Mouse (Mus musculus) midbrain, embryonic 16.5 days (tissue): ENCODE measurements at regions not wholly inside any gene's neighbourhood (a gene's known extent, or its start where the extent isn't known, plus 50 kb on each side); places are given as distances from the start of the nearest gene placed in this dataset.

ENCODE experiments used
- ATAC-seq: fragments of 200-750 bp; cut with Nextera tagmentation; 2 replicates; pipeline ENCODE4 v1.8.0; 2017; ENCODE audit warnings: moderate TSS enrichment
- H3K27ac ChIP-seq: fragments of 300-500 bp; sonication (generic); 2 replicates; pipeline ENCODE4 v1.5.1; 2014; ENCODE audit warnings: mild to moderate bottlenecking, low read length, mixed read lengths
- H3K27me3 ChIP-seq: fragments of 300-500 bp; sonication (generic); 2 replicates; pipeline ENCODE4 v1.6.1; 2014; ENCODE audit warnings: low read depth, low read length, mixed read lengths; ENCODE audit not compliant: control insufficient read depth, insufficient read depth
- H3K36me3 ChIP-seq: fragments of 300-500 bp; sonication (generic); 2 replicates; pipeline ENCODE4 v1.6.1; 2014; ENCODE audit warnings: mild to moderate bottlenecking, low read length, moderate library complexity, mixed read lengths; ENCODE audit not compliant: control insufficient read depth, insufficient read depth
- H3K4me1 ChIP-seq: fragments of 300-500 bp; sonication (generic); 2 replicates; pipeline ENCODE4 v1.6.1; 2014; ENCODE audit warnings: mild to moderate bottlenecking, low read length, mixed read lengths; ENCODE audit not compliant: control insufficient read depth, insufficient read depth
- H3K4me2 ChIP-seq: fragments of 300-500 bp; sonication (generic); 2 replicates; pipeline ENCODE4 v1.6.1; 2014; ENCODE audit warnings: mild to moderate bottlenecking, low read length, mixed read lengths
- H3K4me3 ChIP-seq: fragments of 300-500 bp; sonication (generic); 2 replicates; pipeline ENCODE4 v1.5.1; 2014; ENCODE audit warnings: low read depth, mild to moderate bottlenecking, low read length, moderate library complexity, mixed read lengths
- H3K9ac ChIP-seq: fragments of 300-500 bp; sonication (generic); 2 replicates; pipeline ENCODE4 v1.6.1; 2014; ENCODE audit warnings: low read depth, low read length, mixed read lengths
- H3K9me3 ChIP-seq: fragments of 300-500 bp; sonication (generic); replicated peaks from 2 replicates; pipeline ENCODE4 v1.6.1; 2014; ENCODE audit warnings: mild to moderate bottlenecking, low read length, mixed read lengths; ENCODE audit not compliant: control insufficient read depth, poor library complexity, severe bottlenecking
- WGBS: fragments of 180-500 bp; shearing (Covaris S2); extraction: QIAGEN DNeasy Blood & Tissue Kit; methylation state at CpG from one replicate; pipeline ENCODE4 v1.1.7; 2014; 5-methylcytosine and 5-hydroxymethylcytosine counted together

- 65% methylated on average over 12 of the region's 12 CpGs for WGBS
- Histone ChIP-seq H3K4me2 (no peak overlapping the region), H3K27ac (no peak overlapping the region), H3K4me1 (no peaks in the 10 kb centered on the region), H3K27me3 (no peaks in the 10 kb centered on the region), H3K9me3 (no peaks in the 10 kb centered on the region), H3K9ac (no peak overlapping the region), H3K4me3 (no peak overlapping the region), H3K36me3 (no peaks in the 10 kb centered on the region)
- ATAC-seq, result no peak
Observed at GRCm38 (mm10) chr3:40167970-40168626, 363.0 kb upstream of the Intu start.

GRCm38 (mm10) chr3:40169590-40169989, 361.5 kb upstream of the Intu start:
- no peaks in the 10 kb centered on the region for H3K9me3 ChIP-seq
- H3K4me3 ChIP-seq, result no peak overlapping the region
- no peaks in the 10 kb centered on the region for H3K4me1 ChIP-seq
- H3K4me2 ChIP-seq, result no peak overlapping the region
- no peaks in the 10 kb centered on the region for H3K27me3 ChIP-seq
- H3K9ac ChIP-seq, result no peak overlapping the region
- H3K36me3 ChIP-seq, result no peaks in the 10 kb centered on the region
- no peak overlapping the region for H3K27ac ChIP-seq
- WGBS, result 92% methylated on average over 2 of the region's 2 CpGs
- ATAC-seq, result no peak

DNA sequence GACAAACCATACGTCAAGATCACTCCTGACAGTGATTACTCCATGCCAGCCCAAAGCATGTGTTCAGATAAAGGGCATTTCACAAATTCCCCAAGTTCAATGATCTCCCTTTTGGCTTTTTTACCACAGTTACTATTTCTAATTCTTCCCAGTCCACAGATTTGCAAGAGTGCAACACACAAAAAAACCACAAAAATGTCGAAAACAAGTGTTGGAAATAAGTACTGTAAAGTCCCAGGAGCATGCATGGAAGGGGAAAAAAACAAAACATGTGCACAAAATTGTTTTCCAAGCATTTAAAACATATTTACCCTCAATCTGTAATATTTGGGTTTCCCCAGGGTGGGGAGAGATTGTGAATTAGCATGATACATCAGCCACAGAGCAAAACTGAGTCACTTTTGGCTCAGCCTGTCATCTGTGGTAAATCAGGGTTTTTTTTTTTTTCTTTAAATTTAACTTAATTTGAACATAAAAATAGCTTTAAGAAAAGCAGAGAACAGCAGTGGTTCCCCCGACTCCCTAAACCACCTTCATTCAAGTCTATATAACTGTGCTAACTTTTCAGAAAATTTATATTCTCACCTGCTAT, 351.3 kb upstream of the Intu start:
- Histone ChIP-seq H3K4me2 (no peak overlapping the region), H3K4me1 (no peaks in the 10 kb centered on the region), H3K27ac (no peak overlapping the region), H3K9me3 (no peaks in the 10 kb centered on the region), H3K36me3 (no peaks in the 10 kb centered on the region), H3K27me3 (no peaks in the 10 kb centered on the region), H3K9ac (no peak overlapping the region), H3K4me3 (no peak overlapping the region)
- ATAC-seq, result no peak
- 78% methylated on average over 3 of the region's 3 CpGs for WGBS

GRCm38 (mm10) chr3:40185597-40186320, 345.3 kb upstream of the Intu start:
- no peak overlapping the region for H3K9ac ChIP-seq
- ATAC-seq, result no peak
- no peak overlapping the region for H3K4me2 ChIP-seq
- H3K27me3 ChIP-seq, result no peaks in the 10 kb centered on the region
- H3K36me3 ChIP-seq, result no peaks in the 10 kb centered on the region
- H3K4me3 ChIP-seq, result no peak overlapping the region
- no peaks in the 10 kb centered on the region for H3K9me3 ChIP-seq
- WGBS, result 94% methylated on average over 5 of the region's 5 CpGs
- no peak overlapping the region for H3K27ac ChIP-seq
- no peaks in the 10 kb centered on the region for H3K4me1 ChIP-seq

GRCm38 (mm10) chr3:40189529-40189928, 341.6 kb upstream of the Intu start:
- Histone ChIP-seq H3K9me3 (no peaks in the 10 kb centered on the region), H3K27ac (no peak overlapping the region)
- whole genome bisulfite sequencing, result 84% methylated on average over 6 of the region's 6 CpGs

GRCm38 (mm10) chr3:40190024-40190423, 341.1 kb upstream of the Intu start:
- Histone ChIP-seq H3K9me3 (no peaks in the 10 kb centered on the region), H3K4me1 (no peaks in the 10 kb centered on the region), H3K9ac (no peak overlapping the region), H3K4me3 (no peak overlapping the region), H3K36me3 (no peaks in the 10 kb centered on the region), H3K27ac (no peak overlapping the region), H3K27me3 (no peaks in the 10 kb centered on the region), H3K4me2 (no peak overlapping the region)
- 71% methylated on average over 4 of the region's 4 CpGs for WGBS
- no peak for ATAC-seq

More at GRCm38 (mm10) chr3:40189529-40189928, 341.6 kb upstream of the Intu start:
- H3K4me1 ChIP-seq, result no peaks in the 10 kb centered on the region
- ATAC-seq, result no peak
- H3K9ac ChIP-seq, result no peak overlapping the region
- no peak overlapping the region for H3K4me3 ChIP-seq
- H3K4me2 ChIP-seq, result no peak overlapping the region
- H3K27me3 ChIP-seq, result no peaks in the 10 kb centered on the region
- H3K36me3 ChIP-seq, result no peaks in the 10 kb centered on the region

DNA sequence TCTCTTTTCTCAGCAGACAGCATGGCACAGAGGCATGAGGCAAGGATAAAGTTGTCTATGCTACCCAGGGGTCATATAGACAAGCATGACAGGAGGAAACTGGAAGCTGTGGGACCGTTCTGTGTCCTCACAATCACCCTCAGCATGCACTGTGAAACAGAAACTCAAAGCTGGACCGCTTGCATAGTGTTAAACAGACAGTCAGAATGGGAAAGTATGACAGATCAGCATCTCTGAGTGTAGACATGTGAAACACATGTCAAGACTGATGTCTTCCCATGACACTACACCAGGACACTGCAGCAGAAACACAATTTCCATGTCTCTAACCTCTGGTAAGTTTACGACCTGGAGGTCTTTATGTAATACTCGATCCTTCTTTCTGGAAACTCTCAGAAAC, 330.9 kb upstream of the Intu start:
- no peaks in the 10 kb centered on the region for H3K4me1 ChIP-seq
- no peak overlapping the region for H3K4me2 ChIP-seq
- WGBS, result 87% methylated on average over 4 of the region's 4 CpGs
- no peak overlapping the region for H3K4me3 ChIP-seq
- H3K27me3 ChIP-seq, result no peaks in the 10 kb centered on the region
- H3K36me3 ChIP-seq, result no peaks in the 10 kb centered on the region
- ATAC-seq, result no peak
- no peak overlapping the region for H3K9ac ChIP-seq
- H3K27ac ChIP-seq, result no peak overlapping the region
- no peaks in the 10 kb centered on the region for H3K9me3 ChIP-seq

DNA sequence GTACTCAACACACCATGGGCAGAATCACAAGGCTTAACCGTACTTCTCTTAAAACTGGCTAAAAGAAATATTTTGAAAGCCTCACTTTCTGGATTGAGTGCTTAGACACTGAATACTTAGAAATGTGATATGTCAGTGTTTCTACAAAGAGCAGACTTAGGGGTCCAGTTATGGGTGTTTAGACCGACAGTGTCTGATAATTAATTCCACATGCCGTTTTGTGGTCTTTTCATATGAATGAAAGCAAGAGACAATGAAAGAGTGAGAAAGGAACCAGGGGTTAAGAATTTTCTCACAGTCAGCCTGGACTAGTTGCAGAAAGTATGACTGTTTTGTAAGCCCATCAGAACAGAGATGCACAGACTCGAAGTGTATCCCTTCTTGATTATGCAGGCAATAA, 324.8 kb upstream of the Intu start:
- Histone ChIP-seq H3K9ac (no peak overlapping the region), H3K4me1 (no peaks in the 10 kb centered on the region), H3K27me3 (no peaks in the 10 kb centered on the region), H3K9me3 (no peaks in the 10 kb centered on the region), H3K4me2 (no peak overlapping the region), H3K27ac (no peak overlapping the region), H3K4me3 (no peak overlapping the region), H3K36me3 (no peaks in the 10 kb centered on the region)
- ATAC-seq, result no peak
- 56% methylated on average over 4 of the region's 4 CpGs for WGBS

GRCm38 (mm10) chr3:40211793-40212192, 319.3 kb upstream of the Intu start:
- no peaks in the 10 kb centered on the region for H3K4me1 ChIP-seq
- no peak overlapping the region for H3K4me2 ChIP-seq
- H3K9ac ChIP-seq, result no peak overlapping the region
- H3K27me3 ChIP-seq, result no peaks in the 10 kb centered on the region
- no peak for ATAC-seq
- H3K36me3 ChIP-seq, result no peaks in the 10 kb centered on the region
- H3K9me3 ChIP-seq, result no peaks in the 10 kb centered on the region
- no peak overlapping the region for H3K27ac ChIP-seq
- no peak overlapping the region for H3K4me3 ChIP-seq
